Mouse (Mus musculus) brain, embryonic 18.5 days (tissue): ENCODE results near the gene Mrm3.

Source experiments
- DNase-seq: peaks from one replicate; pipeline ENCODE4 v3.0.0-alpha.2; 2012; ENCODE audit warnings: low read depth, low spot score

The Mrm3 gene

GRCm38 (mm10) chr11:76252036-76252435, 8.5 kb downstream of the Mrm3 start:
- no peak for DNase-seq

GRCm38 (mm10) chr11:76253145-76253917, 9.8 kb downstream of the Mrm3 start:
- DNase-seq, result no peak

- no peak for DNase-seq
Observed at GRCm38 (mm10) chr11:76253918-76254264, 10.4 kb downstream of the Mrm3 start.

GRCm38 (mm10) chr11:76255431-76256001, 12.0 kb downstream of the Mrm3 start:
- DNase-seq, result no peak

- DNase-seq, result no peak
Observed at GRCm38 (mm10) chr11:76256129-76256528, 12.6 kb downstream of the Mrm3 start.

GRCm38 (mm10) chr11:76257386-76257785, 13.9 kb downstream of the Mrm3 start:
- no peak for DNase-seq

- no peak for DNase-seq
Observed at GRCm38 (mm10) chr11:76258511-76258910, 15.0 kb downstream of the Mrm3 start.

- no peak for DNase-seq
Observed at GRCm38 (mm10) chr11:76260208-76261050, 16.9 kb downstream of the Mrm3 start.

GRCm38 (mm10) chr11:76261224-76261623, 17.7 kb downstream of the Mrm3 start:
- no peak for DNase-seq

- DNase-seq, result no peak
Observed at GRCm38 (mm10) chr11:76262611-76263351, 19.3 kb downstream of the Mrm3 start.

GRCm38 (mm10) chr11:76267550-76267949, 24.0 kb downstream of the Mrm3 start:
- no peak for DNase-seq

- DNase-seq, result no peak
Observed at GRCm38 (mm10) chr11:76268001-76268459, 24.5 kb downstream of the Mrm3 start.

GRCm38 (mm10) chr11:76268521-76269065, 25.1 kb downstream of the Mrm3 start:
- no peak for DNase-seq

GRCm38 (mm10) chr11:76272440-76272839, 28.9 kb downstream of the Mrm3 start:
- no peak for DNase-seq

- no peak for DNase-seq
Observed at GRCm38 (mm10) chr11:76278960-76279852, 35.7 kb downstream of the Mrm3 start.

GRCm38 (mm10) chr11:76279971-76280370, 36.5 kb downstream of the Mrm3 start:
- no peak for DNase-seq

- DNase-seq, result no peak
Observed at GRCm38 (mm10) chr11:76283841-76284240, 40.3 kb downstream of the Mrm3 start.

- DNase-seq, result no peak
Observed at GRCm38 (mm10) chr11:76285431-76286075, 42.0 kb downstream of the Mrm3 start.

- no peak for DNase-seq
Observed at GRCm38 (mm10) chr11:76286534-76287126, 43.1 kb downstream of the Mrm3 start.
